Mouse (Mus musculus): Measurements from ENCODE around the gene Itpr3.

Gene Itpr3

GRCm38 (mm10) chr17:27056812-27057516 is at the start of gene Itpr3:
Gene Itpr3, plus strand, starts transcription at chr17:27057304.
- WGBS, result under 1% methylated on average over 59 of the region's 66 CpGs

- WGBS, result 96% methylated on average over 2 of the region's 2 CpGs
Measured at GRCm38 (mm10) chr17:27008277-27008676, 48.8 kb upstream of the Itpr3 start.

GRCm38 (mm10) chr17:27011167-27011566 is 45.9 kb upstream of the Itpr3 start:
- 62% methylated on average over 10 of the region's 10 CpGs for WGBS

- 48% methylated on average over 14 of the region's 14 CpGs for WGBS
Measured at GRCm38 (mm10) chr17:27011998-27012672, 45.0 kb upstream of the Itpr3 start.

DNA sequence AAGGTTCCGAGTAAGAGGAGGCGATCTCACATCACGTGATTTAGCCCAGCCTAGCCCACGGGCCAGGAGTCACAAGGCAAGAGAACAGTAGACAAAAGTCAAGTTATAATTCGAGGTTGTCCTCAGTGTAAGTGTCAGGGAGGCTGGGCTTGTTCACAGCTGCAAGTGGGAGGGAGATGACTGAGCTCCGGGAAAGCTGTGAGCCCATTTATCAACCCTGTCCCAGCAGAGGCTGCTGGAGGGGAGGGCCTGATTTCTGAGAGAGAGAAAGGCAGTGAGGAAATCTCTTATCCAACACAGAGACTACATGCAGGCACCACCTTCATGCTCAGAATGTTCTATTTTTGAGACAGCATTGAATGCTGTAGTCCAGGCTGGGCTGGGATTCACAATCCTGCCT is 44.2 kb upstream of the Itpr3 start:
- WGBS, result 14% methylated on average over 6 of the region's 6 CpGs

DNA sequence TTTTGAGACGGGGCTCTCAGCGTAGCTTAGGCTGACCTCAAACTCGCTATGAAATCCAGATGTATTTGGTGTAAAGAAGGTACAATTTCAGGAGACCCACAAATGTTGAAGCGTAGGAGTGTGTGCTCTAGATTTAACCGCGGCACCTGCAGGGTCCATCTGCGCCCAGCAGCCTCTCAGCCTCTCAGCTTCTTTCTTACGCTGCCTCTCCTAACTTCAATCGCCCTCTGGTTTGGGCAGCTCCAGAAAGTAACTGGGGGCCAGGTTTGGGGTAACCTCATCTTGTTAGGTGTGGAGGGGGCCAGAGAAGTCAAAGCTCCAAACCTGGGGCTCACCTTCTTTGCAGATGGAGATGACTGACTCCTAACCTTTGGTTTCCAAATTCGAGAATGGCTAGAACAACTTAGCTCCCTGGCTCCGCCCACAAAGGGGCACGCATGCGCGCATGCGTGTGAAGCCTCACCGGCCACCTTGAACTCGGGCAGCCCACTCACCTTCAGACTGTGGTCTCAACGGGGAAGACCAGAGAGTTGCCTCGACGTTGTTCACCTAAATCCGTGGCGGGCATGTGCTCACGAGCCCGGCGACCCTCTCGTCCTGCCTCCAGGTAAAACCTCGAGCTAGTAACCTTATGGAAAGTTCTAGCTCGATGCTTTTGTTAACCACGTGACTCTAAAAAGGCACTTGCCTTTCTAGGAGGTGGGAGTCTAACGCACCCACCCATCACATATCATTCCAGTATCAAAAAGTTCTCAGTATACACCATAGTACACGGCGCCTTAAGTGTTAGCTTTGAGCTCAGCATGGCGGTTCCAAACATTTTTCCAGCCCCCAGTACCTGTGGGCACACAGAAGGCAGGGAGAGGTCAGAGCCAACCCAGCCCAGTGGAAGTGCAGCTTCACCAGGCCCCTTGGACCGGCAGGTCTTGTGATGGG is 39.3 kb upstream of the Itpr3 start:
- 4% methylated on average over 34 of the region's 34 CpGs for WGBS

DNA sequence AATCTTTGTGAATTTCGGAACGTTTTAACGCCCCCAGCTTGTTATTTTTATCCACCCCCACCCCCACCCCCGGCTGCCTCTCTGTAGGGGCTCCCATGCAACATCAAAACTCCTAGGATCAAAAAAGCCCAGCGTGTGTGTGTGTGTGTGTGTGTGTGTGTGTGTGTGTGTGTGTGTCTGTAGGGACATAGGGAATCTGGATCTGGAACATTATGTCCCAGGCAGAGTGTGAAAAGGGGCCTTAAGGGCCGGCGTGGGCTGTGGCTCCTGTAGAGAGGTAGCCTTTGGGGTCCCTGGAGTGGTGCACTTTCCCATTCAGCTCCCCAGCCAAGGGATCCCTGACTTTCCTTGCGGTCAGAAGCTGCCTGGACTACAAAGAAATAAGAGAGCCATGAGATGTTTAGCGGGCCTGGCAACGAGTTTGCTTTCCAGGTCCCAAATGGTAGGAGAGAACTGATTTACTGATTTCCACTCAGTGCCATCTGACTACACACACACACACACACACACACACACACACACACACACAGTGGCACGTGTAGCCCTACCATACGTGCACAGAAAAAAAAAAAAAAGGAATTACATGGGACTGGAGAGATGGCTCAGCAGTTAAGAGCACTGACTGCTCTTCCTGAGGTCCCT is 38.4 kb upstream of the Itpr3 start:
- WGBS, result 11% methylated on average over 12 of the region's 12 CpGs

DNA sequence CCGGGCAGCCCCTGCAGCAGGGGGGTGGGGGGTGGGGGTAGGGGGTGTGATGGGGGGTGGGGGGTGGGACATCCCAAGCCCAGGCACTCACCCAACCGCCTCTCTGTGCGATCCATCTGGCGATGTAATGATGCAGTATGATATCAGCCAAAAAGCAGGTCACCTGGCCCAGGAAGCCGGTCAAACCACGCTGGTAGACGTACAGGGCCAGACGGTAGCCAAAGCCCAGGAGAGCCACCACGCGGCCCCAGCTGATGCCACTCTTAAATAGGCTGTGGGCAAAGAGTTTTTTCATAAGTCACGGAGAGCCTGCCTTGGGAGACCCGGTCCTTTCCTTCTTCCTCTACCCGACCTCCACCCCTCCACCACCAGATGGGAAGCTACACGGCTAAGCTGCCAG is 36.0 kb upstream of the Itpr3 start:
- 73% methylated on average over 14 of the region's 14 CpGs for WGBS

DNA sequence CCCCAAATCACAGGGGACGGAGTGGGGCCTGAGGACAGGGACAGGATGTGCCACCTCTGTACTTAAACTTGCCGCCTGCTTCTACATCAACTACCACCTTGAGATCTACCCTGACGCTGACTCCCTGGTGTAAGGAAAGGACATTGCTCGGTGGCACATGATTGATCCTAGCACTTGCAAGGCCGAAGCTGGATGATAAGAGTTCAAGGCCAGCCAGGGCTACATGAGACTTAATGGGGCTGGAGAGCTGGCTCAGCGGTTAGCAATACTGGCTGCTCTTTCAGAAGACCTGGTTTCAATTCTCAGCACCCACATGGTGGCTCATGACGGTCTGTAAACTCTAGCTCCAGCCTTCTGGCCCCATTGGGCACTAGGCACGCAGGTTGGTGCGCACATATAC is 35.4 kb upstream of the Itpr3 start:
- 93% methylated on average over 9 of the region's 9 CpGs for WGBS

DNA sequence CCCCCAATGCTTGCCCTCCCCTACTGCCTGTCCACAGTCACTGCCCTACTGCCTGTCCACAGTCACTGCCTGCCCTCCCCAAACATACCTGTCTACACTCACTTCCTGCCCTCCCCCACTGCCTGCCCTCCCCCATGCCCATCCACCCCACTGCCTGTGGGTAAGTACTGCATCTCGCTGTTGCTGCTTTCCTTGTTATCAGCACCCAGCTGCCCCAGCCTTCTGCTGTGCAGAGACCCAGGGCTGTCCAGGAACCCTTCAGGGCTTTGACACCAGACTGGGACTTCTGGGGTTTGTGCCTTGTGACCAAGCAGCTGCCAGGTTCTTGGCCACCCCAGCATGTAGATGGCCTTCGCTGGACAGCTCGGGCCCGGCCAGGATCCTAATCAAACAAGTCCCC is 33.8 kb upstream of the Itpr3 start:
- WGBS, result 79% methylated on average over 4 of the region's 4 CpGs

DNA sequence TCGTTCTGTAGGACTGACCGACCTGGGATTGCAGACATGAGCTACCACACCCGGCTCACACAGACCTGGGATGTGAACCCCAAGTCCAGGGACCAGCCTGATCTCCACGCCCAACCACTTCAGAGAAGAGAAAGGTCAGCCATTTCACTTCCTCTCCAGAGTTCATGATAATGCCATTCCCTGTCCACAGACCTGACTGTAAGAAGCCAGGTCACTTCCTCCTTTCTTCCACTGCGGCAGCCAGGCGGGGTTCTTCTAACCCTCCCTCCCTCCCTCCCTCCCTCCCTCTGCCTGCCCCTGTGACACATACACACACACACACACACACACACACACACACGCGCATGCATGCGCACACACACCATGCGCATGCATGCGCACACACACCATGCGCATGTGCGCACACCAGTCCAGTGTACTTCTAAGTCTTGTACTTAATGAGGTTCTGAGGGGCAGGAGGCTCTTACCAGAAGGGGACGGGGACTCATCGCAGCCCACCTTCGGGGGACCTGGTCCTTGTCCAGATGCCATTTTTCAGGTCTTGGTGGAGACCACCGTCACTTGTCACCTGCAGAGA is 31.7 kb upstream of the Itpr3 start:
- WGBS, result 92% methylated on average over 17 of the region's 17 CpGs

GRCm38 (mm10) chr17:27025951-27026350 is 31.2 kb upstream of the Itpr3 start:
- WGBS, result 87% methylated on average over 3 of the region's 3 CpGs

- WGBS, result 19% methylated on average over 12 of the region's 12 CpGs
Measured at GRCm38 (mm10) chr17:27027460-27028283, 29.4 kb upstream of the Itpr3 start.

DNA sequence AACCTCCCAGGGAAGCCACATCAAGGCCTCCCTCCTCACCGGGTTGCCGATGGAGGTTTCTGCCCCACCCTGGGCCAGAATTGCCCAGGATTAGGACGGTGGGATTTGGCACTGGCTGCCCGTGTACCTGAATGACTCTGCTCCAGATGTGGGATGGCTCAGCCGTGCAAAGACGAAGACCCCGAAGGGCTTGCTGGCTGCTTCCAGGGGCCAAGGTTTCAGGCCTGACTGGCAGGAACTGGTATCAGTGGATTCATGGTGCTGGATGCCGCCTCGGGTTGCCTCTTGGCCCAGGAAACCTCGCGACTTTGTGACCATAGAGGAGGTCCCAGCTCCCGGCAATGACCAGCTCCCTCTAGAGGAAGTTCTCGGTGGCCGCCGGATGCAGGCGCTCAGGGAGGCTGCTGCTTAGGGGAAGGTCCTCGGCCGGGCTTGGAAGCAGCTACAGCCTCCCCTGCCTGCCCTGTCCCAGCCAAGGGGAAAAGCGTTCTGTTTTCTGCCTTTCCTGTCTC is 28.8 kb upstream of the Itpr3 start:
- whole genome bisulfite sequencing, result under 1% methylated on average over 19 of the region's 19 CpGs

- WGBS, result 35% methylated on average over 4 of the region's 4 CpGs
Measured at GRCm38 (mm10) chr17:27028909-27029308, 28.2 kb upstream of the Itpr3 start, which contains the start of gene Bak1. Gene Bak1, minus strand, starts transcription at chr17:27029009.

- 90% methylated on average over 14 of the region's 14 CpGs for WGBS
Measured at GRCm38 (mm10) chr17:27029431-27029830, 27.7 kb upstream of the Itpr3 start.

GRCm38 (mm10) chr17:27030896-27031295 is 26.2 kb upstream of the Itpr3 start:
- WGBS, result 93% methylated on average over 4 of the region's 4 CpGs

DNA sequence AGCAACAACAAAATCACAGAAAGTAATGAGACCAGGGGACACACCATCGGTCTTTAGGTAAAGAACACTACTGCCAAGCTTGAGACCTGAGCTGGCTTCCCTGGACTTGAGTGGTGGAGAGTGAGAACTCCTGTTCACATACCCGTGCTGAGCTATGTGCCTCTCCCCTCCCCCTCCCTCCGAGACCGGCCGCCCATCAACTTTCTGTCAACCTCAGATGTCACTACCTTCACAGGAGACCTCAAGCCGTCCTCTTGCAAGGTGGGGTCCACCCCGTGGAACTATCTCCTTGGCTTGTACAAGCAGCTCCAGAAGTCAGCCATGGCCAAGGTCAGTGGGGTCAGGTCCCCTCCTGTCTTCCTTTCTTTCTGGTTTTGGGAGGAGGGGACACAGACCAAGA is 24.8 kb upstream of the Itpr3 start:
- 63% methylated on average over 7 of the region's 7 CpGs for whole genome bisulfite sequencing

GRCm38 (mm10) chr17:27032869-27033268 is 24.2 kb upstream of the Itpr3 start:
- under 1% methylated on average over 14 of the region's 14 CpGs for WGBS

DNA sequence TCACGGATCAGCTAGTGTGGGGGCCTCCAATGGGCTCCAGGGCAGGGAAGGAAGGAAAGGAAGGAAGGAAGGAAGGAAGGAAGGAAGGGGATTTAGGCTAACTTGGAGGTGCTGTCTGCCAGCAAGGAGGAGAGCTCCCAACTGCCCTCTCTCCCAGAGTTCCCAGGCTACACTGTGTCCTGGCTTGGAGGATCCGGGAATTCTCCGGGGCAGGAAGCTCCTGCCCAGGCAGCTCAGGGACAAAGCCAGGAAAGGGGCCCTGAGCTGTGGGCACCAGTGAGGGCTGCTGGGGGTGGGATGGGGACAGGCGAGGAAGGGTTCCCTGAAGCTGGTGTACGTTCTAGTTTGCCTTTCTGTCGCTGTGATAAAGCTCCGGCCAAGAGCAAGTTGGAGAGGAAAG is 20.6 kb upstream of the Itpr3 start:
- WGBS, result 82% methylated on average over 7 of the region's 7 CpGs

All from cerebral cortex, adult 2 months (tissue).